ENCODE assay signal across 11 mouse cellular contexts in the genomic region with DNA sequence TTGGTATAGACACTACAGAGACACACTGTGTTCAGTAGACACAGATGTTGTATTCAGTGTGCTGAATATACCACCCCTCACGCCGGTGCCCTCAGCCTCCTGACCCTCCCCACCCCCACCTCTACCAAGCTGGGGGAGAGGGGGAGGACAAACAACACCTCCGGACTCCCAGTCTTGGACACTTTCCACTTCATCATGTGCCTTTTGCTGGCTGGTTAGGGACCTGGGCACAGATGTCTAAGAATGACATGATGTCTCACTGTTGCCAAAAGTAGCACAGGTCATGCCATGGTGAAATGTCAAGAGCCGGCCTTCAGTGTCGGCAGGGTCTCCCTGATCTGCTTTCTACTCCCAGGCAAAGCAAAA. TPM values are rescaled to one million over a fixed set of nuclear protein-coding genes. Genes with fewer than 3 reads are reported as not detected.
DNase-seq lines count a peak whose midpoint lies in the region; ATAC-seq and TF ChIP-seq lines count a peak whose summit lies in the region.
"Had no signal": no experiment of that assay in that cellular context is flagged by ENCODE, and none has a peak within 500 bp of the region (broad histone marks: within the 10 kb centered on the region; RNA-seq: fewer than 3 reads in every experiment).

No protein-coding gene starts in this region.

- in situ Hi-C loops in ES-E14 (cut with MboI; ENCODE audit: low sequenced_read_pairs in 2 of 2, unreplicated experiment in 2 of 2) = no loop called here

- no peak for ATAC-seq in intestine, embryonic 15.5 days
- ATAC-seq in intestine, postnatal 0 days = no peak
- ATAC-seq in embryonic facial prominence, embryonic 12.5 days (ENCODE audit: insufficient number of reproducible peaks, insufficient read depth, low FRiP score, low TSS enrichment) = no peak
- ATAC-seq in erythroid progenitor cell, adult 5-6 weeks (replicated peaks; ENCODE audit: low FRiP score, poor library complexity, severe bottlenecking) = no peak

- H3K36me3 ChIP-seq in intestine, embryonic 15.5 days = no peaks in the 10 kb centered on the region
- no peaks in the 10 kb centered on the region for H3K36me3 ChIP-seq in intestine, postnatal 0 days (ENCODE audit: control insufficient read depth, insufficient read depth)
- no peaks in the 10 kb centered on the region for H3K36me3 ChIP-seq in ES-E14 (ENCODE audit: control insufficient read depth, insufficient read depth, low read length, poor library complexity, severe bottlenecking)
- H3K36me3 ChIP-seq in embryonic facial prominence, embryonic 12.5 days = peaks cover 4% of the 10 kb centered on the region; the same call in 1 of the 2 replicates

- peaks cover 38% of the 10 kb centered on the region for H3K4me1 ChIP-seq in intestine, embryonic 15.5 days (replicated peaks)
- 0 out of 2 replicates have a peak, but pooled peaks cover 2% of the 10 kb centered on the region for H3K4me1 ChIP-seq in intestine, postnatal 0 days (replicated peaks; ENCODE audit: control insufficient read depth, insufficient read depth, low read length)
- peaks cover 23 to 40% of the 10 kb centered on the region in 2 experiments for H3K4me1 ChIP-seq in ES-E14 (ENCODE audit: control insufficient read depth in 2 of 2, insufficient read depth in 2 of 2, low read length in 2 of 2, poor library complexity in 1 of 2)
- peaks cover 43% of the 10 kb centered on the region for H3K4me1 ChIP-seq in embryonic facial prominence, embryonic 12.5 days

- no peak overlapping the region for H3K4me3 ChIP-seq in intestine, embryonic 15.5 days (replicated peaks)
- H3K4me3 ChIP-seq in intestine, postnatal 0 days (ENCODE audit: low read depth, low read length) = no peak overlapping the region
- H3K4me3 ChIP-seq in ES-E14 (ENCODE audit: insufficient read depth in 1 of 2, low read depth in 1 of 2, low read length in 2 of 2, poor library complexity in 1 of 2, severe bottlenecking in 1 of 2) = no peak overlapping the region
- H3K4me3 ChIP-seq in embryonic facial prominence, embryonic 12.5 days = no peak overlapping the region
- H3K4me3 ChIP-seq: layer of hippocampus, adult 2 months had no signal

- no peak overlapping the region for H3K9ac ChIP-seq in intestine, embryonic 15.5 days
- H3K9ac ChIP-seq in intestine, postnatal 0 days (ENCODE audit: low read depth, low read length) = no peak overlapping the region
- no peak overlapping the region for H3K9ac ChIP-seq in ES-E14 (ENCODE audit: insufficient read depth, low read depth, low read length, poor library complexity, severe bottlenecking)
- H3K9ac ChIP-seq in embryonic facial prominence, embryonic 12.5 days = peak overlapping the region; percentile 27; the same call in 1 of the 2 replicates

- no peak for TF ChIP-seq CTCF in intestine, postnatal 0 days (IDR thresholded peaks at IDR 0.05; ENCODE audit: low read depth)

- H3K27ac ChIP-seq in intestine, embryonic 15.5 days = peak overlapping the region; percentile 45; the same call in 1 of the 2 replicates
- no peak overlapping the region for H3K27ac ChIP-seq in intestine, postnatal 0 days (ENCODE audit: low read depth, low read length)
- H3K27ac ChIP-seq in ES-E14 (ENCODE audit: insufficient read depth, low read depth, low read length, poor library complexity, severe bottlenecking) = peak overlapping the region; percentile 90
- peak overlapping the region; percentile 96 for H3K27ac ChIP-seq in embryonic facial prominence, embryonic 12.5 days
- H3K27ac ChIP-seq: layer of hippocampus, adult 2 months had no signal

- H3K9me3 ChIP-seq in intestine, embryonic 15.5 days = no peaks in the 10 kb centered on the region
- H3K9me3 ChIP-seq in intestine, postnatal 0 days (ENCODE audit: control insufficient read depth) = no peaks in the 10 kb centered on the region
- H3K9me3 ChIP-seq in ES-E14 (ENCODE audit: control insufficient read depth, insufficient read depth, low read depth, low read length) = no peaks in the 10 kb centered on the region
- no peaks in the 10 kb centered on the region for H3K9me3 ChIP-seq in embryonic facial prominence, embryonic 12.5 days

- WGBS in intestine, embryonic 15.5 days = 31% methylated on average over 5 of the region's 5 CpGs
- WGBS in intestine, postnatal 0 days = 40% methylated on average over 5 of the region's 5 CpGs
- WGBS in embryonic facial prominence, embryonic 12.5 days = 13% methylated on average over 5 of the region's 5 CpGs

- no peak for DNase-seq in ES-E14 (ENCODE audit: low read depth, low spot score)
- peak; percentile 13 to 27 for DNase-seq in kidney, postnatal 36 days
- no peak for DNase-seq in cerebellum, adult 8-10 months
- no peak for DNase-seq in frontal cortex, postnatal 14 days (ENCODE audit: low spot score in 2 of 2)
- DNase-seq: cerebellum, adult 18-20 months had no signal

- H3K4me2 ChIP-seq in intestine, embryonic 15.5 days (replicated peaks) = no peak overlapping the region
- no peak overlapping the region for H3K4me2 ChIP-seq in intestine, postnatal 0 days (replicated peaks; ENCODE audit: low read depth)
- no peak overlapping the region for H3K4me2 ChIP-seq in embryonic facial prominence, embryonic 12.5 days (replicated peaks)

- no peaks in the 10 kb centered on the region for H3K27me3 ChIP-seq in intestine, embryonic 15.5 days (replicated peaks)
- H3K27me3 ChIP-seq in intestine, postnatal 0 days (replicated peaks; ENCODE audit: control insufficient read depth, insufficient read depth, low read length) = no peaks in the 10 kb centered on the region
- H3K27me3 ChIP-seq in embryonic facial prominence, embryonic 12.5 days = no peaks in the 10 kb centered on the region

TF ChIP-seq in ES-E14, 5 proteins besides CTCF, POLR2A, EP300 and RAD21:
- TF ChIP-seq HCFC1 (IDR thresholded peaks at IDR 0.05; ENCODE audit: borderline replicate concordance, insufficient read depth, low read length) (no peak), MAFK (IDR thresholded peaks at IDR 0.05; ENCODE audit: insufficient read depth, low read depth, low read length) (no peak), ZNF384 (IDR thresholded peaks at IDR 0.05; ENCODE audit: low read depth, low read length) (no peak), ZC3H11A (IDR thresholded peaks at IDR 0.05; ENCODE audit: borderline replicate concordance, low read depth, low read length) (no peak)

RNA-seq across cellular contexts. Expression of a gene that starts 19.1 kb away (rescaled TPM):
- polyA plus RNA-seq in intestine, embryonic 15.5 days (2015; fragmentation: Nextera tagmentation; extraction: Ambion mirVana) = 1.3 and 1.6 TPM in 2 replicates
- polyA plus RNA-seq in intestine, postnatal 0 days (2015; fragmentation: Nextera tagmentation; extraction: Ambion mirVana) = 0.50 and 0.55 TPM in 2 replicates
- total RNA-seq in ES-E14 (2012; rRNA removed) = 1.5 and 5.5 TPM in 2 replicates
- 13.3 and 14.4 TPM in 2 replicates for polyA plus RNA-seq in embryonic facial prominence, embryonic 12.5 days (2016; fragmentation: Nextera tagmentation; extraction: Ambion mirVana)
- not detected in 2 replicates for total RNA-seq in erythroid progenitor cell, adult 5-6 weeks (2015; ENCODE audit: low replicate concordance)
- total RNA-seq in erythroid progenitor cell, adult 5-6 weeks (2017; ENCODE audit: low replicate concordance) = not detected in 2 replicates
- total RNA-seq: layer of hippocampus, adult 2 months had no signal
- polyA plus RNA-seq: thymus, postnatal 0 days had no signal

RNA-seq across cellular contexts. Expression of a gene that starts 36.2 kb away (rescaled TPM):
- 65.2 and 65.3 TPM in 2 replicates for polyA plus RNA-seq in intestine, embryonic 15.5 days (2015; fragmentation: Nextera tagmentation; extraction: Ambion mirVana)
- polyA plus RNA-seq in intestine, postnatal 0 days (2015; fragmentation: Nextera tagmentation; extraction: Ambion mirVana) = 83.6 and 91.4 TPM in 2 replicates
- 24.7 and 37.0 TPM in 2 replicates for total RNA-seq in ES-E14 (2012; rRNA removed)
- 55.6 and 58.0 TPM in 2 replicates for polyA plus RNA-seq in embryonic facial prominence, embryonic 12.5 days (2016; fragmentation: Nextera tagmentation; extraction: Ambion mirVana)
- 2.5 TPM in 1 of 2 replicates, not detected in the other for total RNA-seq in erythroid progenitor cell, adult 5-6 weeks (2015; ENCODE audit: low replicate concordance)
- 2.8 and 11.9 TPM in 2 replicates for total RNA-seq in erythroid progenitor cell, adult 5-6 weeks (2017; ENCODE audit: low replicate concordance)

RNA-seq across cellular contexts. Expression of a gene that starts 42.7 kb away (rescaled TPM):
- 37.5 and 42.6 TPM in 2 replicates for polyA plus RNA-seq in intestine, embryonic 15.5 days (2015; fragmentation: Nextera tagmentation; extraction: Ambion mirVana)
- 21.7 and 22.9 TPM in 2 replicates for polyA plus RNA-seq in intestine, postnatal 0 days (2015; fragmentation: Nextera tagmentation; extraction: Ambion mirVana)
- 18.6 and 35.1 TPM in 2 replicates for total RNA-seq in ES-E14 (2012; rRNA removed)
- polyA plus RNA-seq in embryonic facial prominence, embryonic 12.5 days (2016; fragmentation: Nextera tagmentation; extraction: Ambion mirVana) = 62.7 and 67.1 TPM in 2 replicates
- total RNA-seq in erythroid progenitor cell, adult 5-6 weeks (2015; ENCODE audit: low replicate concordance) = not detected in 2 replicates
- total RNA-seq in erythroid progenitor cell, adult 5-6 weeks (2017; ENCODE audit: low replicate concordance) = not detected in 2 replicates

Comparison
In these comparisons a context has a peak if more than half of its experiments do, and no peak if none do; other contexts are left out.
1. DNase-seq: peak in kidney, postnatal 36 days (2 of 2); none in ES-E14 (single experiment), cerebellum, adult 8-10 months (single experiment) and frontal cortex, postnatal 14 days (0 of 2).